Mouse (Mus musculus): ENCODE data around the gene Sult6b1.

Gene Sult6b1

DNA sequence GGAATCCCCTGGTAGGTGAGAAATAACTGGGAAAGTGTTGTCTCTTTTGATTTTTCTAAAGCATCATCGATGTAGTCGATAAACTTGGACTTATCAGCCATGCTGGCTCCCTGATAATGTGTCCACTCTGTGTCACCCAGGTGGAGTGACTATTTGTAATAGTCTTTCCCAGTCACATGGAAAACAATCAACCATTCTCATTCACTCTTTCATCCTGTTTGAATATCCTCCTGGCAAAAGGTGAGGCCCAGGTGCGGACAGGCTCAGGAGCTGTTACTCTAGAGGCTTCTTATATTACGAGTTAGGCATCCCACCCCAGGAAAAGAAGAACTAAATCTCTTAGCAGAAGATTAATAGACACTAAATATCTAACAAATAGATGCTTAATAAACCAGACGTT lies at the start of gene Sult6b1:
Gene Sult6b1 (minus strand): TSS at position 101 of the 400 bp plus-strand sequence.
- DNase-seq (ENCODE audit: low read depth in 2 of 2, low spot score in 2 of 2) = no peak

DNA sequence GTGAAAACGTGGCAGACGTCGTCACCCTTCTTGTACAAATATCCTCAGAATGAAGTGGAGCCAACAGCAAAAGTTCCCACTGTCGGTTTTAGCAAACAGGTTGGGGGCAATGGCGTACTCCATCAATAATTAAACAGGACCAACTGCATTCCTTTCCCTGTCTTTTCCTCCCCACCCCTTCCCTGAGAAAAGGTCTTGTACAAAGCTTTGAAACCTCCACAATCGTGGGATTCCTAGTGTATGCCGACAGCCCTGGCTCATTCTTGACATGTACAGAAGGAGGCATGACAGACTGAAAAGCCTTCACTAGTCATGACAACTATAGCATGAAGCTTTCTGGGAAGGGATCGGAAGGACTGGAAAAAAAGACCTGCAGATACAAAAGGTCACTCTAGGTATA lies 46.4 kb upstream of the Sult6b1 start:
- DNase-seq (ENCODE audit: low read depth in 2 of 2, low spot score in 2 of 2) = no peak

DNA sequence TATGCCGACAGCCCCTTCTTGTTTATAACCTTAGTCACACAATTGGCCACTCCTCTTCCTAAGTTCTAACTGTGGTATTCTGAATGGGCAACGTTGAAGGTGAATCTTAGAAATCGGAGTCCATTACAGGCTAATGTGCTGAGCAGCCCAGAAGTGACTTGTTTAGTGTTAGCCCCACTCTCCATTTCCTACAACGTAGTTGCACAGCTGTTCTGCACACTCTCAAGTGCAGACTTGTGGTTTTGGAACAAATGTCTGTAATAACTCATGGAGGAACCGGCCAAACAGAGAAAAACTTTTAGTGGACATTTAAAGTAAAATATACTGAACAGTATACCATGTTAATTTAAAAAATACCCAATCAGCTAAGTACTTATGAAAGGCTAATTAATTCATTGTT lies 45.3 kb upstream of the Sult6b1 start:
- no peak for DNase-seq (ENCODE audit: low read depth in 2 of 2, low spot score in 2 of 2)

DNA sequence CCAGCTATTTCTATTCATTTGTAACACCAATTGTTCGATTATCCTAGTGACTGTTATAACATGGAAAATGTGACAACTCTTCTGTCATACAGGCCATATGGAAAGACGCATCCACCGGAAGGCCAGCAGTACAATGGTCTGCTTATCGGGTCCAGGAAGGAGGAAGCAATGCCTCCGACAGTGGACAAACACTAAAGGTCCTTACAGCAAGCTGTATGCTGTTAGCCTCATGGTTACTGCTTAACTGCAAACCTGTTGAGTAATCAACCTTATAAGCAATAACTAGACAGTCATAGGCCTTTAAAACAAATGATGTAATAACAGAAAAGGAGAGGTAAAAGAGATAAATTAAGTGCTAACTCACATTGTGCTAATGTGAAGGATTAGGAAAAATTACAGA lies 44.4 kb upstream of the Sult6b1 start:
- DNase-seq (ENCODE audit: low read depth in 2 of 2, low spot score in 2 of 2) = no peak

DNA sequence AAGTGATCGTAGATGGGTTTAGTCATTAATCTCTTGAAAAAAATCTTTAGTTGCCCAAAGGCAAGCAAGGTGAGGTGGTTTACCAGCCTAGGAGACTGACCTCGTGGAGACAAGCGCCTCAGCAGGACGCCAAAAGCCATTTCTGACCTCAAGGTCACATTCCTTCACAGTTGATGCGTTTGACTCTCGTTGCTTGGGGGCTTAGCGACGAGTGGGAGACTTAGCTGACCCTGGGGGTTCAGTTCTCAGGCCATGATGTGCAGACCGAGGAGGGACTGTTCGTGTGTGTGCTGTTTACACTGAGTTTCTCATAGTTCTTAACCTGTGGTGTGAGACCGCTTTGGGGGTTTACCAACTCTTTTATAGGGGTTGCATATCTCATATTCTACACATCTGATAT lies 35.8 kb upstream of the Sult6b1 start:
- no peak for DNase-seq (ENCODE audit: low read depth in 2 of 2, low spot score in 2 of 2)

DNA sequence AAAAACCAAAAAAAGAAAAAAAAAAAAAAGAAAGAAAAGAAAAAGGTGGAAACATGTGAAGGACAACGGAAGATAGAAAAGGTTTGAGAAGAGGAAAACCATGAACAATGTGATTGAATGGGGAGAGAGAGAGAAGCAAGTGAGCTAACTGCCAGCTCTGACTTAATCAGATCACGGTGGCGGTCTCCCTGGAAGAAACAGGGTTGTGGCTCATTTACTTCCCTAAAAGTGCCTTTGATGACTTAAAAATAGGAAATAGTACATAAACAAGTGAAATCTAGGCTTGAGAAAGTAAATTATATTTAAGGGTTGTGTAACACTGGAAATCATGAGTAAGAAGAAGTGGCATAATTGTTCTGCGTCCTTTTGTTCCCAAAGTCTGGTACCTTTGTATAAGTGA lies 32.1 kb upstream of the Sult6b1 start:
- no peak for DNase-seq (ENCODE audit: low read depth in 2 of 2, low spot score in 2 of 2)

DNA sequence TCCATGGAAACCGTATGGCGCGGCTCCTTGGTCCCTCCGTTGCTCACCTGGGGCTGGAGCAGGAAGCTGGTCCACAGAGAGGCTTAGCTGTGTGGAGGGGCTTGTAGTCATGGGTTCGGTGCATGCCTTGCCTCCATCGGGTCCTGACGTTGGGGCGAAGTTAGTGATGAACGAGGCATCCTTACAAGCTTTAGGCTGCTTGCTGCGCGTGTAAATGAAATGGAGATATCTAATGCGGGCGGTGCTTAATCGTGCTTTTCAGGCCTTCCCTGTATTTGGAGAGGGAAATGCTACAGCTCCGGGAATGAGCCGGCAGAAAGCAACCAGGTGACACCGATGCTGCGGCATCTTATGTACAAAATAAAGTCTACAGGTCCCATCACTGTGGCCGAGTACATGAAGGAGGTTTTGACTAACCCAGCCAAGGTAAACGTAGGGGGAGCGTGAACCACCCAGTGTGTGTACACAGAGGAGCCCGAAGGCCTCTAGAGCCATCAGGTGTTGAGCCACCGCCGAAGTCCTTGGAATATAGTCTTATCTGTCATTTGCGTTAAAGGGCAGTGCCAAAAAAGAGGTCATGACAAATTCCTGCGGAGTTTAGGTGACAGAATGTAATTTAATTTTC lies 30.5 kb upstream of the Sult6b1 start:
- no peak for DNase-seq (ENCODE audit: low read depth in 2 of 2, low spot score in 2 of 2)

DNA sequence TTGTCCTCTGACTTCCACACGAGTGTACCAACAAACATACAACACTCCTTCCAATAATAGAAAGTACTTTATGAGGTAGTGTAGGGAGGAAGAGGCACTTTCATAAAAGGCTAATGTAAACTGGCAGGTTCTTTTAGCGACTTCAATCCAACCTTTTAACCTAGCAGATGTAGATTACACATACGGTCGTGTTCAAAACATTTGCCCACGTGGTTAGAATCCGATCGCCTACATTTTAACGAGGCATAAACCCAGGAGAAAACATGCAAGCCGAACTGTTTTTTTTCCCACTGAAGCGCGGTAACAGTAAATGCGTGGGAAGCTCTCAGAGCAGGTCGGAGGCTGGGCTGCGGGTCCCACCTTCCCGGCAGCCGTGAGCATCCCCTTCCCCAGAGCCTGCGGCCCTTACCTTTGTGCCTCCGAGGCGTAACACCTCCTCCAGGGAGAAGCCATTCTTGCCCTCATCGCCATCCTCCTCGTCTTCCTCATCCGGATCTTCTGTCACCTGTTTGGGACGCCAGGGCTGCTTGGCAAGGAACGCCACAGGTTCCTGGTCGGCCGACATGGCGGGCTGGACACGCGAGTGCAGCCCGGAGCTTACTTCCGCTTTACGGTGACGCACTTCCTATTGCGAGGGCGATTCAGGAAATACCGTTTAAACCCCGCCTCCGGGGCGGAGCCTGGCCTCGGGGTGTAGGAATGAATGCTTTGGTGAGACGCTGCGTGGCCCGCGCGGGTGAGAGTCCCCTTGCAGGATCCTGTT lies 29.9 kb upstream of the Sult6b1 start, which contains the start of the genes Cebpz and Ndufaf7:
Gene Cebpz (minus strand): TSS at position 601 of the 763 bp plus-strand sequence.
Gene Ndufaf7 (plus strand): TSS at position 671 of the 763 bp plus-strand sequence.
- peak; percentile 94 to 97 for DNase-seq (ENCODE audit: low read depth in 2 of 2, low spot score in 2 of 2)

DNA sequence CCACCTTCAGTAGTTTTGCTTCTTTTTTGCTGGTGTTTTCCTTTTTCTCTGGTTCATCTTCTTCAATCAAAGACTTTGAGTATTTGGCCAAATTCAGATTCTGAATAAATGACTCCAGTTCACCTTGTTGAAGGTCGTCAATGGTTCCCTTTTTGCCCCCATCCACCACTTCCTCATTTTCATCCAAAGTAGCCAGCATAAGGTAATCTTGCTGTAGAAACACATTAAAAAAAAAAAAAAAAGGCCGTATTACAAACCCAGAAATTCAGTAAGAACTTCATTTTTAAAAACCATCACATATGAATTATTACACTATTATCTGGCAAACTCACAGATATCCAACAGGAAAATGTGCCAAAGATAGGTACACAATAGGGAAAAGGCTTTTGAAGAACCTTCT lies 29.1 kb upstream of the Sult6b1 start:
- DNase-seq (ENCODE audit: low read depth in 2 of 2, low spot score in 2 of 2) = no peak

DNA sequence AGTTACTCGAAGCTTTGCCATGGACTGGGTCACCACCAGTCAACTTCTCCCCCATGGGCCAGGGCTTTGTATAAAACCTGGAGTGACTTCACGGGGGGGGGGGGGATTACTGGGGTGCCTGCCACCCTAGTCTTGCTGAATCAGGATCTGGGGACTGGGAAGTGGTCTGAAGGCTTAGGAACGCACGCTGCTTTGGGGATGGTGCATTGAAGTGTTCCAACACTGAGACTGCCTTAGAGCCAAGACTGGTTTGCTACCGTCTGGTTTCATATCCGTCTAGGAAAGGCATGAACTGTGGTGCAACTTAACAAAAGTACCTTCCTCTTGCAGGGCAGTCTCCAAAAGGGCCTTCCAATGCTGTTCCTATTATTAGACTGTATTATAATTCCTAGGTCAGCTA lies 10.9 kb upstream of the Sult6b1 start:
- DNase-seq (ENCODE audit: low read depth in 2 of 2, low spot score in 2 of 2) = no peak

DNA sequence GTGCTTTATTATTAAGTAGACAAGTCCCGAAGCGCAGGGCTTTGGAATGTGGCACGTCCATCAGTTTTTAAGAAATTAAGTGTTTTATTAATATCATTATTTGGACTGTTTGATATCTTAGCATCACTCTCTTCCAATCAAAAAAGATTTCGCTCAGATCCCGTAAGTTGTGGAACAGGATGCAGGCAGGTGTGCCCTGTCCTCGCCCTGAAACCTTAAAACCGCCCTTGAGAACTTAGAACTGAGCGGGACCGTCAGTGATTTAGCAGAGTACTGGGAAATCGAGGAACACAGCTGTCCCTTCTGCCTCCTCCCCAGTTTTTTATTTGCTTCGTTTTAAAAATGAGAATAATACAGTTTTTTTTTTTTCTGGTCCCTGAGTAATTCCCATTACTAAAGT lies 10.1 kb upstream of the Sult6b1 start:
- DNase-seq (ENCODE audit: low read depth in 2 of 2, low spot score in 2 of 2) = no peak

DNA sequence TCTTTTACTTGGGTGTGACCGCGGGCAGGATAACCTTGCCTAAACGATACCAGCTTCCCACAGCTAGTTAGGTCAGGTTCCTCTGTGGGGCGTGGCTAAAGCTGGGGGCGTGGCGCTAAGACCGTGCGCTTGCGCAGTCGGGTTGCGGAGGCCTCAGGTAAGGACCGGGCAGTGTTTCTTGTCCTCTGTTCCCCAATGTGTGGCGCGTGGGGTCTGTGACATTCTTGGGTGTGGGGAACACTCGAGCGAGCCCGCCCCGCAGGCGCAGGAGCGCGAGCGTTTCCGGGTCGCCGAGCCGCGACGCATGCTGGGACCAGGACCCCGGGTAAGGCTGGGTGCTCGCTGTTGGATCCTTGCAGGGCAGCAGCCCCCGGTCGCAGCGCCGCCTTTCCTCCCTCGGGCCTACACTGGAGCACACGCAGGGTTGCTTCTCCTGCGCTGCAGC lies 9.6 kb upstream of the Sult6b1 start, which contains the start of gene Cebpzos:
Gene Cebpzos (plus strand): TSS at position 132 of the 445 bp plus-strand sequence.
- peak; percentile 77 to 83 for DNase-seq (ENCODE audit: low read depth in 2 of 2, low spot score in 2 of 2)

DNA sequence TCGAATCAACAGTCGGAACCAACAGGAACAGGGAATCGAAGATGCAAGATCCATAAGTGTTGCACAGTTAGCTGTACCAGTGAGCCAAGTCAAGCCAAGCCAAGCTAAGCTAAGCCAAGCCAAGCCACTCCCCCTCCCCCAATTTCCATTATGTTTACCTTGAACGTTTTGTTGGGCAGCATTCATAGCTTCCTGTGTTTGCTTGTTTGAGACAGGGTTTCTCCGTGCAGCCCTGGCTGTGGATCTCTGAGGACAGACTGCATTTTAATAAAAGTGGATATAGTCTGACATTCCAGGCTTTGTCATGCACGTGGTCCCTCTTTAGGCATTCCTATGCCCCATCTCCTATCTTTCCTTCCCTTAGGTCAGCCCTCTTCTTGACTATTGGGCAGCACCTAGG lies 9.0 kb upstream of the Sult6b1 start:
- no peak for DNase-seq (ENCODE audit: low read depth in 2 of 2, low spot score in 2 of 2)

DNA sequence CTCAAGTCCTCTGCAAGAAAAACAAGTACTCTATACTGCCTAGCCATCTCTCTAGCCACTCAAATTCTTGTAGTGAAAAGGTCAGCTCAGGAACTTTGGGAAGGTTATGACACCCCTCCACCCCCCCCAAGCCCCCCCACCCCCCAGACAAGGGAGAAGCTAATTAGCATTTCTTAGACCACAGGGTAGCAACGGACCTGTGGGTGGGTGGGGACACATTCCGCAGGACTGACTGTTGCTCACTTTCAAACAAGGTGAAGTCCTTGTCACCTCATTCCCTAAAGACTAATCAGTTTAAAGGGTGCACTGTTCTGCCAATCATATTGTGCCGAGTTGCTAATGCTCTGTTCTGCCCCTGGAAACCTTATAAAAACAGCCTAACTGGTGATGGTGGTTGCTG lies 7.1 kb upstream of the Sult6b1 start:
- no peak for DNase-seq (ENCODE audit: low read depth in 2 of 2, low spot score in 2 of 2)

DNA sequence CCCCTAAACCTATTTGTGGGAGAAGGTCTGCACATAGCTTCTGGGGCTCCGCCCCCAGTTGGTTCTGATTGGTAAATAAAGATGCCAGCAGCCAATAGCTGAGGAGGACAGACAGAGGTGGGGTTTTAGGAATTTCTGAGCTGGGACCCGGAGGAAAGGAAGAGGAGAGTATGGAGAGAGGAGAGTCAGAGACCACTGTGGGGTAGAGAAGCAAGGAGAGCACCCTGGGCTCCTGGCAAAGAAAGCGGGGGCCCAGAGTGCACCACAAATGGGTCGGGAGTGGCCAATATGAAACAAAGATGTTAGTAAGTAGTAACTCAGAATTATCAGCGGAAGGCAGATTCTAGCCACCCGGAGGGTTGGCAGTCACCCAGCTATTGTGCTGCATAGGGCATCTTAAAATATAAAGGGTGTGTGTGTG lies 6.1 kb upstream of the Sult6b1 start:
- no peak for DNase-seq (ENCODE audit: low read depth in 2 of 2, low spot score in 2 of 2)

DNA sequence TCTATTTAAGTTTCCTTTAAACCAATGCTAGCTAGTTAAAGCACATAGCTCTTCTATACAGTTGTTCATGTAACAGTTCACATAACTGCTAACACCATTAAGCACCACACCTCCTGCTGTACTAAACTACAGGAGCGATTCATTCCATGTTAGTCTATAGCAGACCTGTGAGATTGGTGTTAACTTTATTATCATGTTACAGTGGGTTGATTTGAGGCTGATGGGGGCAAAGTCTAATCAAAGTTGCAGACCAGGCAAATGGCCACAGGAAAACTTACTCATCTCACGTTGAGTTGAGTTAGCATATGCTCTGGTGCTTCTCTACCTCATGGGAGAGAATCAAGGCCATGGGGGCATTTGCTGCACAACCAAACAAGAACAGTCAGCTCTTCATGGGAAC lies 2.6 kb upstream of the Sult6b1 start:
- no peak for DNase-seq (ENCODE audit: low read depth in 2 of 2, low spot score in 2 of 2)

DNA sequence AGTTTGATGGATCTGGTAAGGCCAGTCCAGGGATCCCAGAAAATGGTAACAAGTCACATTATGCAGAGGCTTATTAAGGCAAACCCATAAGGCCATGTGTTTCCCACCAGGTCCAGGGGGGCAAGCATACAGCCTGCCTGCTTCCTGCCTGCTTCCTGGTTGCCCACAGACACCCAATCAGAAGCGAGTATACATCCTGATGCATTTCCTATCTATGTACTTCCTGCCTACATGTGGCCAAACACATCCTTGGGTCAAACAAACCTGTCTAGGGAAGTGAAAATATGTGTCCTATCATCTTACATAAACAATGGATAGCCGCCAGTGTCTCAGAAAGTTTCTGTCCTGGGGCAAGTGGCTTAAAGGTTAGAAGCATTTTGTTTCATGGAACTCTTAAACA lies 3.6 kb downstream of the Sult6b1 start:
- no peak for DNase-seq (ENCODE audit: low read depth in 2 of 2, low spot score in 2 of 2)

DNA sequence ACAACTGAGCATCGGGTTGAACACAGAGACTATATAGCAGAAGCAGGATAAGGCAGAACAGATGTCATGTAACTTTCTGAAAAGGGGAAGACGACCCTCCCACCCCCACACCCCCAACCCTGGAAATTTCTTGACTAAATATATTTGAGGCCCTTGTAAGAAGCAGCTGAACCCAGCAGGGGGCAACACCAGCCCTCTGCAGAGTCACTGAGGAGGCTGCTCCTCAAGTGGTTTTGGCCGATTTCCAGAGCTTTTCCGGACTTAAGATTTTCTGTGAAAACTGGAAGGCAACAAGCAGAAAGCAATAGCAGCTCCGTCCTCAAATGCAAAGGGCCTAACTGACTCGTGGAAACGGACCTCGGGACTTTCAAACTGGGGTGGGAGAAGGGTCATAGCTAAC lies 11.4 kb downstream of the Sult6b1 start:
- DNase-seq (ENCODE audit: low read depth in 2 of 2, low spot score in 2 of 2) = no peak

DNA sequence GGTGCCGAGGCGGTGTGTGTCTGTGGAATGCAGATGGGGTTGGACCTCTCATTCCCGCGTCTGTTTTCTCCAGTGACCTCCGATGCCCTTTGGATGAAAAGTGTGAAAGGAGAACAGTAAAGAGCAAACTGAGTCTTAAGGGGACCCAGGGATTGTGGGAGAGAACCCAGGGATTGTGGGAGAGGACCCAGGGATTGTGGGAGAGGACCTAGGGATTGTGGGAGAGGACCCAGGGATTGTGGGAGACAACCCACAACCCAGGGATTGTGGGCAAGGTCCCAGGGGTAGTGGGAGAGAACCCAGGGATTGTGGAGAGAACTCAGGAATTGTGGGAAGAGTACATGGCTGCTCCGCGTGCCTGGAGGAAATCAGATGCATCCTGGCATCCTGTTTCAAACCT lies 11.8 kb downstream of the Sult6b1 start:
- DNase-seq (ENCODE audit: low read depth in 2 of 2, low spot score in 2 of 2) = no peak

DNA sequence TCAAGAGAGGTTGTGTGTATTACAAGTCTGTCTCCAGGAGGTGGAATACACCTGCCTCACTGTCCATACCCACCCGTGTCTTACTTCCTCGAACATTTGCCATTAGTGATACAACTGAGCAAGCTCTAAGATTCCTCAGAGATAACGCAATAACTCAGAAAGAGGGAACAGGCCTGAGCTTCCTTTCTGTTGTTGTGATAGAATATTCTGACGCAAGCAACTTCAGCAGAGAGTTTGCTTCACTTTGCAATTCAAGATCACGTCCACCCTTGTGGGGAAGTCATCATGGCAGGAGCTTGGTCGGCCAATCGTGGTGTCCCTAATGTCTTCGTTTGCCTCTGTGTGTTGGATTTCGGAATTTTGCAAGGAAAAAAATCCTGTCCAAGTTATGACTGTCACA lies 15.8 kb downstream of the Sult6b1 start:
- DNase-seq (ENCODE audit: low read depth in 2 of 2, low spot score in 2 of 2) = no peak

DNA sequence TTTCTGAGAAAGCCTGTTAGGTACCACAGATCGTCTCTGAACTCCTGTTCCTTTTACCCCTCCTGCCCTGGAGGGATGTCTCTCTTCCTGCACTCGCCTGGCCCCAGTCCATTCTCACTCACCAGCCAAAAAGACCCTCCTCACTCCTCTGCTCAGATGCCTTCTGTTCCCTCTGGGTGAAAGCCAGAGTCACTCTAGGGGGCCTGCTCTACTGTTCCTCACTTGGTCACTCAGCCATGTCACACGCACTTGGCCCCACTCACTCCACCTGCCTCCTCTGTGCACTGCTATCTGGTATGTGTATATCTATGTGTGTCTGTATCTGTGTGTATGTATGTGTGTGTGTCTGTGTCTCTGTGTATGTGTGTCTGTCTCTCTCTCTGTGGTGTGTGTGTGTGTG lies 17.6 kb downstream of the Sult6b1 start:
- no peak for DNase-seq (ENCODE audit: low read depth in 2 of 2, low spot score in 2 of 2)

DNA sequence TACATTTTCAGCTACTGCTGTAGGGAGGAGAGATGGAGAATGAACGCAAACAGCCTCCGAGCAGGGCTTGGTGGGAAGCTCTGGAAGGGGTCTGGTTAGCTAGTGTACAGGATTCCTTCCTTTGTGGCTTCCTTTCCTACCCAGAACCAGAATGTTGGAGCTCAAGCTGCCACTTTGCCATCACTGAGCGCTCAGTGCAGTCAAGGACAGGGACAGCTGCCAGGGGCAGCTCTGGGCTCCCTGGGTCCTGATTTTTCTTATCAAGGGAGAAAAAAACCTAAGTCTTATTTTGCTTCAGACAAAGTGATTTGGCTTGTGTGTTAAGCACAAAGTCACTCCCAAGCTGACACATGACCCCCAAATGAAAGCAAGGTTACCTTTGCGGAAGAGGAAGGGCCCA lies 18.2 kb downstream of the Sult6b1 start:
- no peak for DNase-seq (ENCODE audit: low read depth in 2 of 2, low spot score in 2 of 2)
